Mouse (Mus musculus) right cerebral cortex, postnatal 14 days (tissue): ENCODE data around the gene Olfr64.
A peak's percentile ranks its signal among the peaks of the same experiment; 100 is the strongest.

Experiments
- DNase-seq: peaks from one replicate; pipeline ENCODE4 v3.0.0; 2022

The Olfr64 gene

DNA sequence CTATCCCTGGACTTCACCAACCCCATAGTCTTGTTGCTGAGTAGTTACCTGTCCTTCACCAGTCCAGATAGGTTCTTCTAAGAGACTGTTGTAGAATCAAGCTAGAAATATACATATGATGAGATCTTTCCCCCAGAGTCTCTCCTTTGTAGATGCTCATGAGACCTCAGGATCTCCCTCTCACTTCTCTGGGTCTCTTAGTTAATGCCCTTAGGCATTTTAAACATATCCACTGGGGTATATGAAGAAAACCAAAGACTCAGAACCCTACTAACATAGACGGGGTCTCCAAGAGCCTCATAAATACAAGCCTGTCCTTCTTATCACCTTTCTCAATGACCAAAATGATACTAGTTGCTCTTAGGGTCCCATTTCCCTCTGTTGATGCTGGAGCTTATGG is at the start of gene Olfr64:
TSS of gene Olfr64 (minus strand) at position 101 of the 400 bp plus-strand sequence.
- DNase-seq, result no peak

GRCm38 (mm10) chr7:103942730-103943129 is 48.4 kb upstream of the Olfr64 start:
- DNase-seq, result peak; percentile 7

DNA sequence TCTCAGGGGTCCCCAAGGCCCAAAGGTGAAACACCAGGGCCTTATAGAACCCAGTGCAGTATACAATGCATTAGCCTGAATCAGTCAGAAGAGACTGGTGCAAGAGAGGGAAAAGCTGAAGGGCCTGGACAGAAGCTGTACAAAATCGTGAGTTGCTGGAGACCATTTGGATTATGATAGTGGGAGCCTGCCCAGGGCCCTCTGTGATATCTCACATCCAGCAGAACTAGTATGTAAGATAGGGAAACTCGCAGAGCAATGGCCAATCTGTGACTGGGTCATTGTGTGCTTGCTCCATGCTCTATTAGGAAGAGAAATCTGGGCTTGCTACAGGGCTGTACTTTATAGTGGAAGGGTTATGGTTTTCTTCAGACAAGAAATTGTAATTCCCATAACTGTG is 40.0 kb upstream of the Olfr64 start, which contains the start of gene Olfr632:
TSS of gene Olfr632 (plus strand) at position 84 of the 400 bp plus-strand sequence.
- no peak for DNase-seq

GRCm38 (mm10) chr7:103928525-103928924 is 34.2 kb upstream of the Olfr64 start, which contains the start of gene Olfr631:
TSS of gene Olfr631 (plus strand) at chr7:103928825.
- no peak for DNase-seq

DNA sequence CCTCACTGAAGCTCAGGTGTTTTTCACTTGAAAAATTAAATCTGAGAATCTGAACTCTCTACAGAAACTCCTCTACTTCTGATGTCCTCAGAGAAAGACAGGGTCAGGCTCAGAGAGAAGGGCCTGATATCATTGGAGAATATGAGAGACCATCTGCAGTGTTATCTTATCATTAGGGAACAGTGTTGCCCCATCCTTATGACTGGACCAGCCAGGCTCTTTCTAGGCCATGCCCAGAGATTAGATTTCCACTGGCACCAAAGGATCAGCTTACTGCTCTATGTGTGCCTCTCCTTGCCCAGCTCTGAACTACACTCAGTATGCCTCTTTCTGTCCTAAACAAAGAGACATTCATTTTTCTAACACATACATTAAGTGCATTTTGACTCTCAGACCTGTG is 21.1 kb upstream of the Olfr64 start:
- DNase-seq, result no peak

DNA sequence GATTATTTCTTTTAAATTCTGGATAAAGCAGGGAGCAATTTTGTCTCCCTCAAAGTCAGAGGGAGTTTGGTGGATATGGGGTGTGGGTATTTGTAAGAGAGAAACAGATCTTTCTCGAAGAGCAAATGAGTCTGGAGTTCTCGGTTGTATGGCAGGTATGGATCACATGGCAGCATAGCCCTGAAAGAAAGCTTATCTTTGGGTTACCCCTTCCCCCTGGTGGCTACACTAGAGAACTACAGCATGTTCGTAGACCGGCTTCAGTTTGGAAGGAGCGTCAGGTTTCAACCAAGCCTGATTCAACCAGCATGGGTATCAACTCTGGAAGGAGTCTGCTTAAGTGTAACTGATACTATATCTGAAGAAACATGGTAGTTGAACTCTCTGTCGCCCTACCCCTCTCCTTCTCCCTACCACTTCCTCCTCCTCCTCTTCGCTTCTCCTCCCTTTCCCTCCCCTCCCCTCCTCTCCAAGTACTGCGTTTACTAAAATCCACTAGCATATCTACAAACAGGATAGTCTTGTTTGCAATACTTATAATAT is 18.8 kb upstream of the Olfr64 start:
- DNase-seq, result no peak

DNA sequence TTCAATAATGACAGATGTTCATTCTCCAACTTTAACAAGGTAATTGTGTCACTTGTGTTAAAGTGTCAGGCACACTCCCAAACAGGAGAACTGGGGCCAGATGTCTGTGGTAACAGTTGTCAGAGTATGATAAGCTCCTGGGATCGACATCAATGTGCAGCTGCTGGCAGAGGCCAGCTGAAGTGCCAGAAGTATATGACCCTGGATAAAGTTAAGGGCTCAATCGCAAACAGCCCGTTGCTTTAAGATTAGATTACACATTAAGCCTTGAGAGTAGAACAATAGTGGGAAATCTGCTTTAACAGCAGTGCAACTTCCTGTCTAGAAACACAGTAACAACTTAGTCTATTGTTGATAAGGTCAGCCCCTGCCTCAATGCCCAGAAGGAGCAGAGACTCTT is 15.8 kb upstream of the Olfr64 start:
- DNase-seq, result no peak

- no peak for DNase-seq
These were observed 8.9 kb upstream of the Olfr64 start, which contains the start of gene Olfr65 for GRCm38 (mm10) chr7:103903187-103903586. TSS of gene Olfr65 (plus strand) at chr7:103903487.

DNA sequence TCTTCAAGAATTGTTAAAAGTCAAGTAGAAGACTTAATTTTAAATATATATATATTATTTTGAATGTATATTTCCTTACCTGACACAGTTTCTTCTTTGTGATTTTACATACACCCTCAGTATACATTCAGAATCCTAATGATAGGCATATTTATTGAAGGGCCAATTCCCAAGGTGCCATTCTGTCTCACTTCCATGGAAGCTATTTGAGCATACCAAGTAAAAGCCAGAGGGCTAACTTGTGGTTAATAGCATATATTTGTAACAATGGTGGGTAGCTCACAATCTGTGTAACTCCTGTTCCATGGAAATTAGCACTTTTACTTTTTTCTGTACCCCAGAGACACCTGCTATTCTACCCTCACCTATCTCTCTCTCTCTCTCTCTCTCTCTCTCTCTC is 8.1 kb downstream of the Olfr64 start, which contains the start of gene Olfr66:
TSS of gene Olfr66 (minus strand) at position 101 of the 400 bp plus-strand sequence.
- DNase-seq, result no peak

GRCm38 (mm10) chr7:103877093-103877492 is 17.2 kb downstream of the Olfr64 start:
- DNase-seq, result no peak

DNA sequence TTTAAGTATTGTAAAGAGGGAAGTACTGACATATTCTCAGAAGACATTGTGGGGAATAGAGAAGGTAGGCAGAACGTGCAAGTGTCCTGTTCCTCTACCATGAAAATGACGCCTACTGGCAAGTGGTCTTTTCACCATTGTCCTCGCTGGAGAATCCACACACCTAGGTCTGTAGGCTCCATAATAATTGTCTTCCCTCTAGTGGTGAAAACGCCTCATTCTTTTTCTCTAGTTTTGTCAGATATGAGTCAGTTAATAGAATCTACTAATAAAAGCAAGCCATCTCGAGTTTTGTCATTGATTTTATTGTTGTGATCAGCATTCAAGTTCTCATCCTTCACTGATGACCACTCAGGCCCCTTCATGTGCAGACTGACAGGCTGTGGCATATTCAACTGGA is 19.8 kb downstream of the Olfr64 start:
- no peak for DNase-seq

DNA sequence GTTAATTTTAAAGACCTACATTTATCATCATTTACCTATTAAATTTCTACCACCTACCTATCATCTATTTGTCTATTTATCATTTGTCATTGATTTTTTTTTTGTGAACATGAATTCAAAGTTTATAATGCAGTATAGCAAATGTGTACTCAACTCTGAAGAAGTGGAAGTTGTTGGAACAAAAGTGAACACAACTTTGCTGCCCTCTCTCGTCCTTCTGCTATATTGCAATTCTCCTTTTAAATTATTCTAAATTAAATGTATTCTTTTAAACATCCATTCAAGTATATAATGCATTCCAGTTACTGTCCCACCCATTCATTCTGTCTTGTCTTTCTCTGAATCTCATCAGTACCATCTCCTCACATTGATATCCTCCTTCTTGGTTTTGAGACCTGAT is 21.2 kb downstream of the Olfr64 start:
- no peak for DNase-seq

GRCm38 (mm10) chr7:103870667-103871066 is 23.6 kb downstream of the Olfr64 start:
- DNase-seq, result no peak

DNA sequence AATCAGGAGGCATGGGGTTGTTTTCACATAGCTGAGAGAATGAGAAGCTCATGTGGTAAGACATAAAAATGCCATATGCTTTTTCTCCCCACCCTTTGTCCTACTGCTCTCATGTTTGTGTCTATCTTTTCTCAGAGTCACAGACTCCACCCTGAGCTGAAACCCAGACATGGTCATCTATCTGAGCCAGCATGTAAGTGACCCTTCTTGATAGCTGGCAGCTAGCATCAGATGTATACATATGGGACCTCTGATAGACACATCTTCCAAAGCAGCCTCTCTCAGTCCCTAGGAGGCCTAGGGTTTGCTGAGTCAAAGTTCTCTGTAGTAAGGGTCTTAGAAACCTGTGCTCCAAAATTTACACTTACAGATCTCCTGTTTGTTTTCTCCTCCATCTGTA is 28.6 kb downstream of the Olfr64 start:
- no peak for DNase-seq

GRCm38 (mm10) chr7:103861531-103861930 is 32.8 kb downstream of the Olfr64 start:
- DNase-seq, result no peak

GRCm38 (mm10) chr7:103860855-103861254 is 33.4 kb downstream of the Olfr64 start:
- no peak for DNase-seq

- no peak for DNase-seq
These were observed 35.2 kb downstream of the Olfr64 start for GRCm38 (mm10) chr7:103859076-103859475.

- no peak for DNase-seq
These were observed 39.6 kb downstream of the Olfr64 start for GRCm38 (mm10) chr7:103854669-103855068.

GRCm38 (mm10) chr7:103853090-103853489 is 41.2 kb downstream of the Olfr64 start, which contains the start of gene Hbb-y:
TSS of gene Hbb-y (minus strand) at chr7:103853216.
- no peak for DNase-seq

GRCm38 (mm10) chr7:103844525-103845325 is 49.6 kb downstream of the Olfr64 start:
- DNase-seq, result no peak

GRCm38 (mm10) chr7:103843034-103843433 is 51.3 kb downstream of the Olfr64 start, which contains the start of gene Hbb-bh1:
TSS of gene Hbb-bh1 (minus strand) at chr7:103843164.
- no peak for DNase-seq

GRCm38 (mm10) chr7:103840268-103840667 is 54.0 kb downstream of the Olfr64 start, which contains the start of gene Hbb-bh2:
TSS of gene Hbb-bh2 (minus strand) at chr7:103840520.
- DNase-seq, result no peak
